Mouse (Mus musculus) embryonic fibroblast, embryonic 13.5 days (primary cell): ENCODE measurements around the gene Gm49333.

Experiments used
- CTCF ChIP-seq: IDR thresholded peaks from 2 replicates; pipeline ENCODE4 v1.5.1; 2011; ENCODE audit warnings: mild to moderate bottlenecking, control low read depth, low read length, moderate library complexity, borderline replicate concordance; ENCODE audit not compliant: insufficient read depth
- POLR2A ChIP-seq: IDR thresholded peaks from 2 replicates; pipeline ENCODE4 v1.6.1; 2011; ENCODE audit warnings: low read depth, mild to moderate bottlenecking, control low read depth, low read length, moderate library complexity

DNA sequence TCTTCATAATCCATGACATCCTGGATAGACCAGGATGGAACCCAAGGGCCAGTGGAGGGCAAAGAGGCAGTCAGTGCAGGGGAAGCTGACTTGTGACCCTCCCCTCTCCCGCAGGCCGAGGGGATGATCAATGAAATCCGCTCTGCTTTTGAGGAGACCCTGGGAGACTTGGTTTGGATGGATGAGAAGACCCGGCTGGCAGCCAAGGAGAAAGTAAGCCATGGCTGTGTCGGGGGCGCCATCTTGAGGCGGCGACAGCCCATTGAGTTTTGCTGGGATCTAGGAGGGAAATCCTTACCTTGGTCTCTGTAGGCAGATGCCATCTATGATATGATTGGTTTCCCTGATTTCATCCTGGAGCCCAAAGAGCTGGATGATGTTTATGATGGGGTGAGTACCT, 30.8 kb downstream of the Gm49333 start:
- TF ChIP-seq POLR2A, result no peak
- peak; percentile 58; the same call in 1 of the 2 replicates for TF ChIP-seq CTCF
